Mouse (Mus musculus) right cerebral cortex, postnatal 14 days (tissue): Measurements from ENCODE around the gene Gspt1.

Experiments
- DNase-seq: peaks from one replicate; pipeline ENCODE4 v3.0.0; 2022

Gene Gspt1

GRCm38 (mm10) chr16:11202571-11203554 lies 51.3 kb downstream of the Gspt1 start, which contains the start of gene Rsl1d1:
Gene Rsl1d1, minus strand, starts transcription at chr16:11203331.
- peak; percentile 91 for DNase-seq

- no peak for DNase-seq
Observed at GRCm38 (mm10) chr16:11201740-11202394, 52.3 kb downstream of the Gspt1 start.

GRCm38 (mm10) chr16:11200247-11200646 lies 53.9 kb downstream of the Gspt1 start:
- DNase-seq, result no peak

- DNase-seq, result no peak
Observed at GRCm38 (mm10) chr16:11198467-11198866, 55.7 kb downstream of the Gspt1 start.

GRCm38 (mm10) chr16:11197052-11197451 lies 57.1 kb downstream of the Gspt1 start:
- DNase-seq, result no peak

GRCm38 (mm10) chr16:11193231-11193630 lies 60.9 kb downstream of the Gspt1 start:
- DNase-seq, result no peak

- no peak for DNase-seq
Observed at GRCm38 (mm10) chr16:11190150-11190549, 64.0 kb downstream of the Gspt1 start.

- no peak for DNase-seq
Observed at GRCm38 (mm10) chr16:11177404-11177803, 76.7 kb downstream of the Gspt1 start.

GRCm38 (mm10) chr16:11176884-11177244 lies 77.3 kb downstream of the Gspt1 start:
- no peak for DNase-seq

- peak; percentile 89 for DNase-seq
Observed at GRCm38 (mm10) chr16:11176208-11176883, 77.8 kb downstream of the Gspt1 start, which contains the start of gene Zc3h7a. Gene Zc3h7a, minus strand, starts transcription at chr16:11176393.

- DNase-seq, result peak; percentile 43
Observed at GRCm38 (mm10) chr16:11175489-11176207, 78.5 kb downstream of the Gspt1 start.

- no peak for DNase-seq
Observed at GRCm38 (mm10) chr16:11175100-11175488, 79.0 kb downstream of the Gspt1 start.

GRCm38 (mm10) chr16:11174671-11175081 lies 79.4 kb downstream of the Gspt1 start:
- DNase-seq, result peak; percentile 45

GRCm38 (mm10) chr16:11171679-11172078 lies 82.4 kb downstream of the Gspt1 start:
- no peak for DNase-seq
